Mouse (Mus musculus) liver, adult 2 months (tissue): ENCODE measurements around the gene Whamm. TPM values are rescaled to one million over a fixed set of nuclear protein-coding genes. Genes with fewer than 3 reads are reported as not detected.
A peak's percentile ranks its signal among the peaks of the same experiment; 100 is the strongest.

Source experiments
- DNase-seq: peaks from one replicate; pipeline ENCODE4 v3.0.0-alpha.2; 2011; ENCODE audit warnings: low read depth, low spot score; ENCODE audit errors: extremely low read depth
- H3K27ac ChIP-seq: fragments of 200-500 bp; replicated peaks from 2 replicates; pipeline ENCODE4 v1.5.1; 2012; ENCODE audit warnings: low read depth, mild to moderate bottlenecking, control low read depth, inconsistent platforms, low read length; ENCODE audit not compliant: insufficient read depth
- H3K27me3 ChIP-seq: fragments of 200-500 bp; 2 replicates; pipeline ENCODE4 v1.6.1; 2012; ENCODE audit warnings: mild to moderate bottlenecking, moderate library complexity, low read length, inconsistent platforms; ENCODE audit not compliant: control insufficient read depth, insufficient read depth
- H3K36me3 ChIP-seq: fragments of 200-500 bp; 2 replicates; pipeline ENCODE4 v1.6.1; 2012; ENCODE audit warnings: low read length, inconsistent platforms; ENCODE audit not compliant: control insufficient read depth, insufficient read depth
- H3K4me1 ChIP-seq: fragments of 200-500 bp; 2 replicates; pipeline ENCODE4 v1.6.1; 2011; ENCODE audit warnings: low read length; ENCODE audit not compliant: control insufficient read depth, insufficient read depth
- H3K4me3 ChIP-seq: fragments of 200-500 bp; 2 replicates; pipeline ENCODE4 v1.5.1; 2011; ENCODE audit warnings: low read depth, mild to moderate bottlenecking, control low read depth, low read length, moderate library complexity; ENCODE audit not compliant: insufficient read depth
- H3K79me2 ChIP-seq: fragments of 200-500 bp; 2 replicates; pipeline ENCODE4 v1.6.1; 2012; ENCODE audit warnings: inconsistent platforms, mild to moderate bottlenecking, low read length, moderate library complexity; ENCODE audit not compliant: control insufficient read depth, insufficient read depth
- H3K9ac ChIP-seq: fragments of 200-500 bp; 2 replicates; pipeline ENCODE4 v1.6.1; 2012; ENCODE audit warnings: low read depth, mild to moderate bottlenecking, control low read depth, inconsistent platforms, low read length
- CTCF ChIP-seq: fragments of 200-500 bp; IDR thresholded peaks from 2 replicates; pipeline ENCODE4 v1.5.1; 2011; ENCODE audit warnings: low read depth, low read length, control low read depth
- POLR2A ChIP-seq: fragments of 200-500 bp; IDR thresholded peaks from 2 replicates; pipeline ENCODE4 v1.6.1; 2011; ENCODE audit warnings: low read length, control low read depth; ENCODE audit not compliant: insufficient read depth; ENCODE audit errors: extremely low read depth
- WGBS: fragments of 180-500 bp; shearing (Covaris S2); methylation state at CpG from one replicate; pipeline ENCODE4 v1.1.7; 2018; 5-methylcytosine and 5-hydroxymethylcytosine counted together
- polyA plus RNA-seq: library from polyadenylated mRNA; depleted of rRNA; stranded (reverse); fragments of >200 nt; gene quantifications from 2 replicates; pipeline ENCODE4 v1.2.3, GENCODE M21; 2012
- total RNA-seq: library from RNA; depleted of rRNA; stranded (reverse); fragments of >200 nt; gene quantifications from 2 replicates; pipeline ENCODE4 v1.2.3, GENCODE M21; 2014

Gene Whamm
- total and polyA plus RNA-seq, 2 experiments: 20.7 to 44.6 TPM

DNA sequence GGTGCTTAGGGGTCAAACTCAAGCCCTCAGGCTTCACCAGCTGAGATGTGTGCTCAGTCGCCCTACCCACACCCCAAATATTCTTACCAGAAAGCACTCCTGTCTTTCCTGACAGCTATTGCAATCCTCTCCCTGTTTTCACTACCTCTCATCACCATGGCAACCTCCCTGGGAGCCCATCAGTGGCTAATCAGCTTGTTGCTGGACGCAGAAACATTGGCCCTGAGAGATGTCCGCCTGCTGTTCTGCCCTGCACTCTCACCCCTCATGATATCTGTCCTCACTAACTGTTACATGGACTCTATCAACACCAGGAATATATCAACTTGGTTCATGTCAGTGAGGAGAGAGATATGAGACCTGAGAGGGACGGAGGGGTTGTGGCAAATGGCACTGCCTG, 17.5 kb upstream of the Whamm start:
- Histone ChIP-seq H3K27ac (no peak overlapping the region), H3K4me1 (no peaks in the 10 kb centered on the region), H3K27me3 (no peaks in the 10 kb centered on the region), H3K9ac (no peak overlapping the region), H3K36me3 (no peaks in the 10 kb centered on the region), H3K79me2 (no peaks in the 10 kb centered on the region), H3K4me3 (no peak overlapping the region)
- DNase-seq: no peak
- 73% methylated on average over 4 of the region's 4 CpGs for WGBS
- no peak for TF ChIP-seq CTCF
- no peak for TF ChIP-seq POLR2A

- Histone ChIP-seq H3K4me3 (no peak overlapping the region), H3K79me2 (no peaks in the 10 kb centered on the region), H3K27ac (no peak overlapping the region), H3K9ac (no peak overlapping the region), H3K4me1 (no peaks in the 10 kb centered on the region), H3K27me3 (no peaks in the 10 kb centered on the region), H3K36me3 (no peaks in the 10 kb centered on the region)
- TF ChIP-seq CTCF (peak; percentile 67), POLR2A (no peak)
- DNase-seq: peak; percentile 48
- WGBS: 84% methylated on average over 2 of the region's 2 CpGs
Observed at GRCm38 (mm10) chr7:81554369-81554768, 16.7 kb upstream of the Whamm start.

DNA sequence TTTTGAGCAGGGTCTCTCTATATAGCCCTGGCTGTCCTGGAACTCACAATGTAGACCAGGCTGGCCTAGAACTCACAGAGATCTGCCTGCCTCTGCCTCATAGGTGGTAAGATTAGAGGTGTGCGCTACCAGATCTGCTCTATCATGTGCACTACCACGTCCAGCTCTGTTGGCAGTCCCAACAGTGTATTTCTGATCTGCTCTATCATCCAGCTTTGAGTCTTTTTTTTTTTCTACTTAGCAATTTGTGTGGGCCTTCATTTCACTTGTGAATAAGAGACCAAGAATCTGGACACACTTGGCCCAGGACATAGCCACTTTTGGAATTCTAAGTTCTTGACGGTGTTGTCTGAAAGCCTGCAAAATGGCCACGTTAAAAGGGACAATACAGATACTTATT, 14.2 kb upstream of the Whamm start:
- H3K27me3 ChIP-seq: no peaks in the 10 kb centered on the region
- WGBS: 86% methylated on average over 4 of the region's 4 CpGs
- H3K79me2 ChIP-seq: no peaks in the 10 kb centered on the region
- H3K4me3 ChIP-seq: no peak overlapping the region
- no peaks in the 10 kb centered on the region for H3K36me3 ChIP-seq
- TF ChIP-seq POLR2A (no peak), CTCF (no peak)
- no peak for DNase-seq
- no peak overlapping the region for H3K9ac ChIP-seq
- H3K4me1 ChIP-seq: 0 out of 2 replicates have a peak, but pooled peaks cover 2% of the 10 kb centered on the region
- H3K27ac ChIP-seq: no peak overlapping the region

GRCm38 (mm10) chr7:81557252-81557984, 13.6 kb upstream of the Whamm start:
- DNase-seq: no peak
- 86% methylated on average over 7 of the region's 7 CpGs for WGBS
- H3K79me2 ChIP-seq: no peaks in the 10 kb centered on the region
- no peak overlapping the region for H3K9ac ChIP-seq
- no peak overlapping the region for H3K4me3 ChIP-seq
- H3K36me3 ChIP-seq: no peaks in the 10 kb centered on the region
- no peaks in the 10 kb centered on the region for H3K27me3 ChIP-seq
- 0 out of 2 replicates have a peak, but pooled peaks cover 2% of the 10 kb centered on the region for H3K4me1 ChIP-seq
- H3K27ac ChIP-seq: no peak overlapping the region
- no peak for TF ChIP-seq POLR2A

GRCm38 (mm10) chr7:81557985-81558360, 13.1 kb upstream of the Whamm start:
- H3K79me2 ChIP-seq: no peaks in the 10 kb centered on the region
- no peak for DNase-seq
- TF ChIP-seq CTCF (no peak), POLR2A (no peak)

DNA sequence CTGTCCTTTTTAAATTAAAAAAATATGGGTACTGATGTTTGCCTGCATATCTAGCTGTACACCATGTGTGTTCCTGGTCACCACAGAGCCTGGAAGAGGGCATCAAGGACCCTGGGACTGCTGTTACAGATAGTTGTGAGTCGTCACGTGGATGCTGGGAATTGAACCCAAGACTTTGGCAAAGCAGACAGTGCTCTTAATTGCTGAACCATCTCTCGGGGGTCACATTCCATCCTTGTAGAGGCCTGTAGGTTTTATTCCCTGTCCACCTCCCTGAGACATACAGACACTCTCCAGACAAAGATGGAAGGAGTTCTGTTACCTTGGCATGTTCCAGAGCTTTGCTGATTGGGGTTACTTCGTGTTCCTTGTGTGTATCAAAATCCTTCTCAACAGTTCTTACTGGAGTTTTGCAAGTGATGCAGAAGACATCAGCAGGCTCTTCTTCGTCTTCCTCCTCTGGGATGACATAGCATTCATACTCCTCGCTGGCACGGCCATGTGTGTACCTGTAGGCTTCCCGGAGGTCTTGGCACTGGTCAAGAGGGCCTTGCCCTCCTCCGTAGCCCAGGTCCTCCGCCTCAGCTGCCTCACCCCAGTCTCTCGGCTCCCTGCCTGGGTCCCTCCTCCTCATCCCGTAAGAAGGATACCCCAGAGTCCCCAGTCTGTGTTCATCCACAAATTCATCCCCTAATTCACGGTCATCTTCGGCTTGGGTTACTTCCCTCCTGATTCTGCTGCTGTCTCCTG, 11.7 kb upstream of the Whamm start:
- H3K27me3 ChIP-seq: no peaks in the 10 kb centered on the region
- H3K4me3 ChIP-seq: no peak overlapping the region
- no peak for DNase-seq
- H3K4me1 ChIP-seq: 0 out of 2 replicates have a peak, but pooled peaks cover 2% of the 10 kb centered on the region
- TF ChIP-seq CTCF (no peak), POLR2A (no peak)
- H3K79me2 ChIP-seq: no peaks in the 10 kb centered on the region
- H3K27ac ChIP-seq: no peak overlapping the region
- no peak overlapping the region for H3K9ac ChIP-seq
- 90% methylated on average over 14 of the region's 14 CpGs for WGBS
- no peaks in the 10 kb centered on the region for H3K36me3 ChIP-seq

More at GRCm38 (mm10) chr7:81557985-81558360, 13.1 kb upstream of the Whamm start:
- Histone ChIP-seq H3K27ac (no peak overlapping the region), H3K4me3 (no peak overlapping the region), H3K9ac (no peak overlapping the region), H3K36me3 (no peaks in the 10 kb centered on the region), H3K27me3 (no peaks in the 10 kb centered on the region), H3K4me1 (0 out of 2 replicates have a peak, but pooled peaks cover 2% of the 10 kb centered on the region)
- 62% methylated on average over 4 of the region's 4 CpGs for WGBS
